Mouse (Mus musculus) embryonic facial prominence, embryonic 14.5 days (tissue): Measurements from ENCODE around the gene Tmub1. TPM values are rescaled to one million over a fixed set of nuclear protein-coding genes. Genes with fewer than 3 reads are reported as not detected.
A peak's percentile ranks its signal among the peaks of the same experiment; 100 is the strongest.

Source experiments
- ATAC-seq: fragments of 200-750 bp; cut with Nextera tagmentation; 2 replicates; pipeline ENCODE4 v1.8.0; 2017; ENCODE audit warnings: low read depth, moderate number of reproducible peaks, moderate TSS enrichment
- DNase-seq: peaks from one replicate; pipeline ENCODE4 v3.0.0-alpha.2; 2015; ENCODE audit warnings: low spot score
- H3K27ac ChIP-seq: fragments of 300-500 bp; sonication (generic); replicated peaks from 2 replicates; pipeline ENCODE4 v1.5.1; 2014; ENCODE audit warnings: low read depth, mild to moderate bottlenecking, low read length, moderate library complexity
- H3K27me3 ChIP-seq: fragments of 300-500 bp; sonication (generic); replicated peaks from 2 replicates; pipeline ENCODE4 v1.6.1; 2014; ENCODE audit warnings: low read length; ENCODE audit not compliant: control insufficient read depth, insufficient read depth
- H3K36me3 ChIP-seq: fragments of 300-500 bp; sonication (generic); 2 replicates; pipeline ENCODE4 v1.6.1; 2014; ENCODE audit warnings: low read length, mixed read lengths; ENCODE audit not compliant: control insufficient read depth, insufficient read depth
- H3K4me1 ChIP-seq: fragments of 300-500 bp; sonication (generic); 2 replicates; pipeline ENCODE4 v1.6.1; 2014; ENCODE audit warnings: antibody characterized with exemption, low read length; ENCODE audit not compliant: control insufficient read depth, insufficient read depth
- H3K4me2 ChIP-seq: fragments of 300-500 bp; sonication (generic); 2 replicates; pipeline ENCODE4 v1.6.1; 2014; ENCODE audit warnings: low read depth, mild to moderate bottlenecking, low read length, moderate library complexity, mixed read lengths
- H3K4me3 ChIP-seq: fragments of 300-500 bp; sonication (generic); 2 replicates; pipeline ENCODE4 v1.5.1; 2014; ENCODE audit warnings: low read depth, mild to moderate bottlenecking, low read length
- H3K9ac ChIP-seq: fragments of 300-500 bp; sonication (generic); 2 replicates; pipeline ENCODE4 v1.6.1; 2014; ENCODE audit warnings: low read depth, mild to moderate bottlenecking, low read length, moderate library complexity, mixed read lengths
- H3K9me3 ChIP-seq: fragments of 300-500 bp; sonication (generic); 2 replicates; pipeline ENCODE4 v1.6.1; 2016; ENCODE audit warnings: low read length; ENCODE audit not compliant: control insufficient read depth
- WGBS: fragments of 180-500 bp; shearing (Covaris S2); extraction: QIAGEN DNeasy Blood & Tissue Kit; methylation state at CpG from one replicate; pipeline ENCODE4 v1.1.7; 2014; 5-methylcytosine and 5-hydroxymethylcytosine counted together
- polyA plus RNA-seq: library from polyadenylated mRNA; unstranded; fragments of >200 nt; fragmentation: Nextera tagmentation; extraction: Ambion mirVana; gene quantifications from 2 replicates; pipeline ENCODE4 v1.2.1, GENCODE M21; 2014

Tmub1 gene
- polyA plus RNA-seq, 1 experiment from 2014 or later: 16.5 TPM

DNA sequence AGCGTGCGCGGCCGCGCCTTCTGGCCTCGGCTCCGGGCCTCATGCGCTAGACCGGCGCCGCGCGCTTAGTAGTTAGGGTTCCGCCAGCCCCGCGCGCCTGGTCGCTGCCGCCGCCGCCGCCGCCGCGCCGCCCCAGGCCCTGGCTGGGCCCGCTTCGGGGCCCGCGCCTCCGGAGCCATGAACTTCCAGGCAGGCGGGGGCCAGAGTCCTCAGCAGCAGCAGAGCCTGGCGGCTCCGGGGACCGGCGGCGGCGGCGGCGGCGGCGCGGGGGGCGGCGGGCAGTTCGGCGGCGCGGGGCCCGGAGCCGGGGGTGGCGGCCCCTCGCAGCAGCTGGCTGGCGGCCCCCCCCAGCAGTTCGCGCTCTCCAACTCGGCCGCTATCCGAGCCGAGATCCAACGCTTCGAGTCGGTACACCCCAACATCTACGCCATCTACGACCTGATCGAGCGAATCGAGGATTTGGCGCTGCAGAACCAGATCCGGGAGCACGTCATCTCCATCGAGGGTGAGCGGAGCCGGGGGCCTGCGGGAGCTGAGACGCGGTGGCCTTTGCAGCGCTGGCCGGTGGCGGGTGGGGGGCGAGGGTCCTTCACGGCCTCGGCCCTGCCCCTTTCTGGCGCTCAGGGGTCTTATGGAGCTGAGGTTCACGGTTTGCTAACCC, 4.5 kb upstream of the Tmub1 start, which contains the start of gene Agap3:
TSS of gene Agap3 (plus strand) at position 148 of the 661 bp plus-strand sequence.
- peak; percentile 49 for DNase-seq
- 4% methylated on average over 5 of the region's 85 CpGs for WGBS
- H3K27me3 ChIP-seq: no peaks in the 10 kb centered on the region
- H3K36me3 ChIP-seq: no peaks in the 10 kb centered on the region
- ATAC-seq: peak; percentile 2; the same call in 1 of the 2 replicates
- no peaks in the 10 kb centered on the region for H3K9me3 ChIP-seq
- H3K9ac ChIP-seq: peak within 1 kb of the TSS; percentile 90
- peak within 1 kb of the TSS; percentile 76 for H3K4me3 ChIP-seq
- peaks cover 22% of the 10 kb centered on the region for H3K4me1 ChIP-seq
- H3K4me2 ChIP-seq: peak within 1 kb of the TSS; percentile 95
- H3K27ac ChIP-seq: peak within 1 kb of the TSS; percentile 91

GRCm38 (mm10) chr5:24451264-24452029, 3.8 kb upstream of the Tmub1 start:
- H3K36me3 ChIP-seq: no peaks in the 10 kb centered on the region
- H3K9me3 ChIP-seq: no peaks in the 10 kb centered on the region
- peak overlapping the region; percentile 76 for H3K4me3 ChIP-seq
- peak; percentile 95 for DNase-seq
- H3K4me1 ChIP-seq: peaks cover 22% of the 10 kb centered on the region
- H3K4me2 ChIP-seq: peak overlapping the region; percentile 95
- no peaks in the 10 kb centered on the region for H3K27me3 ChIP-seq
- WGBS: 12% methylated on average over 13 of the region's 66 CpGs
- H3K27ac ChIP-seq: peak overlapping the region; percentile 91
- peak overlapping the region; percentile 90 for H3K9ac ChIP-seq
- ATAC-seq: peak; percentile 82

GRCm38 (mm10) chr5:24446630-24447029, 1.0 kb downstream of the Tmub1 start:
- H3K27ac ChIP-seq: no peak overlapping the region
- ATAC-seq: no peak
- H3K4me2 ChIP-seq: 0 out of 2 replicates have a peak overlapping the region, but pooled peaks have one; percentile 74
- no peak overlapping the region for H3K4me3 ChIP-seq
- DNase-seq: no peak
- H3K27me3 ChIP-seq: no peaks in the 10 kb centered on the region
- peaks cover 16% of the 10 kb centered on the region for H3K4me1 ChIP-seq
- H3K9ac ChIP-seq: no peak overlapping the region
- 83% methylated on average over 7 of the region's 7 CpGs for WGBS
- peaks cover 22% of the 10 kb centered on the region for H3K36me3 ChIP-seq
- no peaks in the 10 kb centered on the region for H3K9me3 ChIP-seq

- Histone ChIP-seq H3K4me2 (peak overlapping the region; percentile 80), H3K27ac (peak overlapping the region; percentile 90), H3K9ac (peak overlapping the region; percentile 95), H3K4me3 (peak overlapping the region; percentile 89), H3K4me1 (peaks cover 9% of the 10 kb centered on the region), H3K36me3 (peaks cover 33% of the 10 kb centered on the region), H3K9me3 (no peaks in the 10 kb centered on the region), H3K27me3 (no peaks in the 10 kb centered on the region)
- DNase-seq (no peak), ATAC-seq (no peak)
- 58% methylated on average over 19 of the region's 20 CpGs for WGBS
Measured at GRCm38 (mm10) chr5:24445428-24446080, 2.1 kb downstream of the Tmub1 start.

GRCm38 (mm10) chr5:24444746-24445427, 2.8 kb downstream of the Tmub1 start, which contains the start of gene Fastk:
Gene Fastk (minus strand): TSS chr5:24445287.
- peak within 1 kb of the TSS; percentile 95 for H3K9ac ChIP-seq
- H3K9me3 ChIP-seq: no peaks in the 10 kb centered on the region
- peaks cover 9% of the 10 kb centered on the region for H3K4me1 ChIP-seq
- peak within 1 kb of the TSS; percentile 80 for H3K4me2 ChIP-seq
- DNase-seq (peak; percentile 97), ATAC-seq (peak; percentile 91)
- H3K27me3 ChIP-seq: no peaks in the 10 kb centered on the region
- H3K4me3 ChIP-seq: peak within 1 kb of the TSS; percentile 89
- H3K36me3 ChIP-seq: peaks cover 40% of the 10 kb centered on the region
- WGBS: 0% methylated on average over 17 of the region's 60 CpGs
- H3K27ac ChIP-seq: peak within 1 kb of the TSS; percentile 90

- Histone ChIP-seq H3K9me3 (no peaks in the 10 kb centered on the region), H3K9ac (peak overlapping the region; percentile 95), H3K4me1 (peaks cover 9% of the 10 kb centered on the region), H3K4me3 (peak overlapping the region; percentile 89), H3K4me2 (peak overlapping the region; percentile 80), H3K36me3 (peaks cover 49% of the 10 kb centered on the region), H3K27ac (no peak overlapping the region), H3K27me3 (no peaks in the 10 kb centered on the region)
- no peak for DNase-seq
- WGBS: 85% methylated on average over 10 of the region's 12 CpGs
- no peak for ATAC-seq
Measured at GRCm38 (mm10) chr5:24443927-24444326, 3.7 kb downstream of the Tmub1 start.

DNA sequence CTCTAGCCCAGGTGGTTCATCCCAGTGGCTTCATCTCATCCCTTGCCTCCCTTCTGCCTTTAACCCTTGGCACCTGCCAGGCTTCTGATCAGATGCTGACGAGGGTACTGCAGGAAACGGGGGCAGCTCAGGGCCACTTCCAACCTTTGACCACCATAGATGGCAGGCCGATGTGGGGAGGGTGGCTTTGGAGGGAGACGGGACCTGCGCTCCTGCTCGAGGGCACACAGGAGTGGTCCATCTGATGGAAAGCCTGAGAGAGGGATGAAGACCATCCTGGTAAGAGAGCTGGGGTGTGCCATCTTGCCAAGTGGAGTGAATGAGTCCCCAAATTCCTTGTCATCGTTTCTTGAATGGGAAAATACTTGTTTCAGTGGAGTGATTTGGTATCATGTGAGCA, 4.5 kb downstream of the Tmub1 start:
- ATAC-seq: no peak
- H3K27ac ChIP-seq: no peak overlapping the region
- H3K4me3 ChIP-seq: no peak overlapping the region
- no peak overlapping the region for H3K9ac ChIP-seq
- no peak overlapping the region for H3K4me2 ChIP-seq
- no peaks in the 10 kb centered on the region for H3K9me3 ChIP-seq
- WGBS: 90% methylated on average over 7 of the region's 7 CpGs
- H3K36me3 ChIP-seq: peaks cover 56% of the 10 kb centered on the region
- H3K27me3 ChIP-seq: no peaks in the 10 kb centered on the region
- peaks cover 9% of the 10 kb centered on the region for H3K4me1 ChIP-seq
- no peak for DNase-seq

DNA sequence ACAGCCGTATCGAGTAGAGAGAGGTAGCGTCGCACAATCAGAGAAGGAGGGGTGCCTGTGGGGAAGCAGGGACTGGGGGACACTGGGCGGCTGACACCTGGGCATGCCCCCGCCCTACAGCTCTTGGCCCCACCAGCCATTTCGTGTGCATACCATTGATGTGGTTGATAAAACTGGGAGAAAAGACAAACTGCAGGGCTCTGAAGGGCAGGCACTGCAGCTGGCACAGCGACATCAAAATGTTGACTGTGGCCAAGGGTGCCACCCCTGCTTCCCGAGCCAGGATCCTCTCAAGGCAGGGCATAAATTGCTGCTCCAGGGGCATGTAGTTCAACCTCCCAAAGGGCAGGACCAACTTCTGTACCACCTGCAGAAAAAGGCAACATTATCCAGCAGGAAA, 5.6 kb downstream of the Tmub1 start:
- Histone ChIP-seq H3K9ac (no peak overlapping the region), H3K4me2 (no peak overlapping the region), H3K27me3 (no peaks in the 10 kb centered on the region), H3K9me3 (no peaks in the 10 kb centered on the region), H3K4me1 (peaks cover 9% of the 10 kb centered on the region), H3K36me3 (peaks cover 68% of the 10 kb centered on the region), H3K27ac (no peak overlapping the region), H3K4me3 (no peak overlapping the region)
- DNase-seq (no peak), ATAC-seq (no peak)
- 83% methylated on average over 9 of the region's 9 CpGs for WGBS
